Mouse (Mus musculus): ENCODE data around the gene Unc13b. TPM values are rescaled to one million over a fixed set of nuclear protein-coding genes. Genes with fewer than 3 reads are reported as not detected.

Gene Unc13b
- polyA plus RNA-seq, 1 experiment, result 0.42 TPM

- Histone ChIP-seq H3K27me3 (ENCODE audit: control insufficient read depth, insufficient read depth, insufficient read length) (peaks cover 23% of the 10 kb centered on the region), H3K4me3 (no peak overlapping the region), H3K4me2 (ENCODE audit: low read depth) (no peak overlapping the region), H3K36me3 (ENCODE audit: control insufficient read depth, insufficient read depth) (no peaks in the 10 kb centered on the region), H3K79me2 (ENCODE audit: control insufficient read depth, insufficient read depth) (no peaks in the 10 kb centered on the region), H3ac (ENCODE audit: control insufficient read depth, insufficient read length) (no peak overlapping the region)
- no peak for TF ChIP-seq CEBPB (IDR thresholded peaks at IDR 0.05; ENCODE audit: insufficient read depth, poor library complexity, severe bottlenecking)
- TF ChIP-seq USF1 (IDR thresholded peaks at IDR 0.05; ENCODE audit: low read depth), result no peak
- TF ChIP-seq MYOD1 (IDR thresholded peaks at IDR 0.05; ENCODE audit: control insufficient read depth in 1 of 3, insufficient read length in 2 of 3, low read depth in 2 of 3), result no peak
- TF ChIP-seq E2F4 (IDR thresholded peaks at IDR 0.05; ENCODE audit: insufficient read depth), result no peak
- no peak for TF ChIP-seq MAX (IDR thresholded peaks at IDR 0.05; ENCODE audit: low read depth)
Observed at GRCm38 (mm10) chr4:43259435-43259834, 200.7 kb downstream of the Unc13b start.

GRCm38 (mm10) chr4:43260096-43260495 is 201.3 kb downstream of the Unc13b start:
- TF ChIP-seq MYOG (IDR thresholded peaks at IDR 0.05; ENCODE audit: control insufficient read depth in 1 of 3, insufficient read depth in 1 of 3, insufficient read length in 2 of 3, low read depth in 2 of 3), result no peak
- no peak for TF ChIP-seq TCF3 (IDR thresholded peaks at IDR 0.05; ENCODE audit: insufficient read length, low read depth)
- no peak for TF ChIP-seq MAX (IDR thresholded peaks at IDR 0.05; ENCODE audit: low read depth)
- TF ChIP-seq TCF12 (IDR thresholded peaks at IDR 0.05; ENCODE audit: insufficient read depth, poor library complexity, severe bottlenecking), result no peak
- no peak for TF ChIP-seq MYOD1 (IDR thresholded peaks at IDR 0.05; ENCODE audit: control insufficient read depth in 1 of 3, insufficient read length in 2 of 3, low read depth in 2 of 3)
- TF ChIP-seq REST (IDR thresholded peaks at IDR 0.05; ENCODE audit: insufficient read depth, insufficient read length), result no peak
- no peak for TF ChIP-seq POLR2A (IDR thresholded peaks at IDR 0.05; ENCODE audit: insufficient read length, low read depth)
- TF ChIP-seq POLR2AphosphoS2 (IDR thresholded peaks at IDR 0.05; ENCODE audit: insufficient read length, low read depth), result no peak
- no peak for TF ChIP-seq CEBPB (IDR thresholded peaks at IDR 0.05; ENCODE audit: insufficient read depth, poor library complexity, severe bottlenecking)
- TF ChIP-seq USF1 (IDR thresholded peaks at IDR 0.05; ENCODE audit: low read depth), result no peak
- TF ChIP-seq SRF (IDR thresholded peaks at IDR 0.05; ENCODE audit: control insufficient read depth, insufficient read length, low read depth), result no peak
- TF ChIP-seq E2F4 (IDR thresholded peaks at IDR 0.05; ENCODE audit: insufficient read depth), result no peak
- Histone ChIP-seq H3ac (ENCODE audit: control insufficient read depth, insufficient read length) (no peak overlapping the region), H3K79me2 (ENCODE audit: control insufficient read depth, insufficient read depth) (no peaks in the 10 kb centered on the region), H3K4me2 (ENCODE audit: low read depth) (no peak overlapping the region), H3K4me3 (no peak overlapping the region), H3K27me3 (ENCODE audit: control insufficient read depth, insufficient read depth, insufficient read length) (peaks cover 23% of the 10 kb centered on the region), H3K36me3 (ENCODE audit: control insufficient read depth, insufficient read depth) (no peaks in the 10 kb centered on the region)

DNA sequence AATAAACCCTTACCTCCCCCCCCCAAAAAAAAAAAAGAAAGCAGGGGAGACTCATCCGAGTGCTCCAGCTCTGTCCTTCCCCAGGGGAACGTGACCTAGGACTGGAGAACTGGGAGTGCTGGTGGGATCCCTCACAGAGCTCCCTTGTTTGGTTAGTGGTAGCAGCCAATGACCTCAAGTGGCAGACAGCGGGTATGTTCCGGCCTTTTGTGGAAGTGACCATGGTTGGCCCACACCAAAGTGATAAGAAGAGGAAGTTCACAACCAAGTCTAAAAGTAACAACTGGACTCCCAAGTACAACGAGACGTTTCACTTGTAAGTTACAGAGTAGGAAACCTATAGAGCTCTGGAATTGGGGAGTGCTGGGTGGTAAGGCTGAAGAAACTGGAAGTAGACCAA is 204.1 kb downstream of the Unc13b start:
- no peaks in the 10 kb centered on the region for H3K79me2 ChIP-seq (ENCODE audit: control insufficient read depth, insufficient read depth)
- no peak overlapping the region for H3K4me3 ChIP-seq
- TF ChIP-seq CEBPB (IDR thresholded peaks at IDR 0.05; ENCODE audit: insufficient read depth, poor library complexity, severe bottlenecking) (no peak), MYOG (IDR thresholded peaks at IDR 0.05; ENCODE audit: control insufficient read depth in 1 of 3, insufficient read depth in 1 of 3, insufficient read length in 2 of 3, low read depth in 2 of 3) (no peak), MAX (IDR thresholded peaks at IDR 0.05; ENCODE audit: low read depth) (no peak), USF1 (IDR thresholded peaks at IDR 0.05; ENCODE audit: low read depth) (no peak), TCF3 (IDR thresholded peaks at IDR 0.05; ENCODE audit: insufficient read length, low read depth) (no peak), POLR2A (IDR thresholded peaks at IDR 0.05; ENCODE audit: insufficient read length, low read depth) (no peak), TCF12 (IDR thresholded peaks at IDR 0.05; ENCODE audit: insufficient read depth, poor library complexity, severe bottlenecking) (no peak), POLR2AphosphoS2 (IDR thresholded peaks at IDR 0.05; ENCODE audit: insufficient read length, low read depth) (no peak), SRF (IDR thresholded peaks at IDR 0.05; ENCODE audit: control insufficient read depth, insufficient read length, low read depth) (no peak), MYOD1 (IDR thresholded peaks at IDR 0.05; ENCODE audit: control insufficient read depth in 1 of 3, insufficient read length in 2 of 3, low read depth in 2 of 3) (no peak), REST (IDR thresholded peaks at IDR 0.05; ENCODE audit: insufficient read depth, insufficient read length) (no peak), E2F4 (IDR thresholded peaks at IDR 0.05; ENCODE audit: insufficient read depth) (no peak)
- peaks cover 12% of the 10 kb centered on the region for H3K27me3 ChIP-seq (ENCODE audit: control insufficient read depth, insufficient read depth, insufficient read length)
- no peak overlapping the region for H3K4me2 ChIP-seq (ENCODE audit: low read depth)
- H3ac ChIP-seq (ENCODE audit: control insufficient read depth, insufficient read length), result no peak overlapping the region
- no peaks in the 10 kb centered on the region for H3K36me3 ChIP-seq (ENCODE audit: control insufficient read depth, insufficient read depth)

- peak overlapping the region; percentile 9 for H3K4me3 ChIP-seq
- no peak overlapping the region for H3ac ChIP-seq (ENCODE audit: control insufficient read depth, insufficient read length)
- H3K27me3 ChIP-seq (ENCODE audit: control insufficient read depth, insufficient read depth, insufficient read length), result no peaks in the 10 kb centered on the region
- TF ChIP-seq MAX (IDR thresholded peaks at IDR 0.05; ENCODE audit: low read depth), result no peak
- no peak for TF ChIP-seq E2F4 (IDR thresholded peaks at IDR 0.05; ENCODE audit: insufficient read depth)
- no peaks in the 10 kb centered on the region for H3K36me3 ChIP-seq (ENCODE audit: control insufficient read depth, insufficient read depth)
- H3K79me2 ChIP-seq (ENCODE audit: control insufficient read depth, insufficient read depth), result no peaks in the 10 kb centered on the region
- no peak overlapping the region for H3K4me2 ChIP-seq (ENCODE audit: low read depth)
Observed at GRCm38 (mm10) chr4:43266146-43266545, 207.4 kb downstream of the Unc13b start.

- Histone ChIP-seq H3K4me2 (ENCODE audit: low read depth) (peak within 1 kb of the TSS; percentile 89), H3K36me3 (ENCODE audit: control insufficient read depth, insufficient read depth) (no peaks in the 10 kb centered on the region), H3K79me2 (ENCODE audit: control insufficient read depth, insufficient read depth) (no peaks in the 10 kb centered on the region), H3K4me3 (peak within 1 kb of the TSS; percentile 9), H3ac (ENCODE audit: control insufficient read depth, insufficient read length) (no peak within 1 kb of the TSS), H3K27me3 (ENCODE audit: control insufficient read depth, insufficient read depth, insufficient read length) (no peaks in the 10 kb centered on the region)
- no peak for TF ChIP-seq TCF3 (IDR thresholded peaks at IDR 0.05; ENCODE audit: insufficient read length, low read depth)
- TF ChIP-seq E2F4 (IDR thresholded peaks at IDR 0.05; ENCODE audit: insufficient read depth), result no peak
- TF ChIP-seq MYOG (IDR thresholded peaks at IDR 0.05; ENCODE audit: control insufficient read depth in 1 of 3, insufficient read depth in 1 of 3, insufficient read length in 2 of 3, low read depth in 2 of 3), result no peak
- no peak for TF ChIP-seq POLR2AphosphoS2 (IDR thresholded peaks at IDR 0.05; ENCODE audit: insufficient read length, low read depth)
- TF ChIP-seq CEBPB (IDR thresholded peaks at IDR 0.05; ENCODE audit: insufficient read depth, poor library complexity, severe bottlenecking), result no peak
- TF ChIP-seq POLR2A (IDR thresholded peaks at IDR 0.05; ENCODE audit: insufficient read length, low read depth), result no peak
- TF ChIP-seq USF1 (IDR thresholded peaks at IDR 0.05; ENCODE audit: low read depth), result no peak
- TF ChIP-seq MAX (IDR thresholded peaks at IDR 0.05; ENCODE audit: low read depth), result no peak
- TF ChIP-seq SRF (IDR thresholded peaks at IDR 0.05; ENCODE audit: control insufficient read depth, insufficient read length, low read depth), result no peak
- TF ChIP-seq TCF12 (IDR thresholded peaks at IDR 0.05; ENCODE audit: insufficient read depth, poor library complexity, severe bottlenecking), result no peak
- TF ChIP-seq REST (IDR thresholded peaks at IDR 0.05; ENCODE audit: insufficient read depth, insufficient read length), result no peak
- TF ChIP-seq MYOD1 (IDR thresholded peaks at IDR 0.05; ENCODE audit: control insufficient read depth in 1 of 3, insufficient read length in 2 of 3, low read depth in 2 of 3), result no peak
Observed at GRCm38 (mm10) chr4:43266623-43267322, 208.0 kb downstream of the Unc13b start, which contains the start of gene Atp8b5. Gene Atp8b5, plus strand, starts transcription at chr4:43267159.
